Mouse (Mus musculus) CD4-positive helper T cell, adult 2 months (primary cell): Measurements from ENCODE around the gene Msi2.
A peak's percentile ranks its signal among the peaks of the same experiment; 100 is the strongest.

ENCODE experiments used
- DNase-seq: peaks from one replicate; pipeline ENCODE4 v3.0.0-alpha.2; 2012; ENCODE audit warnings: low read depth, missing footprints, low spot score

Gene Msi2

GRCm38 (mm10) chr11:88318850-88319249, 399.5 kb downstream of the Msi2 start:
- DNase-seq = no peak

- no peak for DNase-seq
These were observed 402.9 kb downstream of the Msi2 start for GRCm38 (mm10) chr11:88315393-88315792.

- no peak for DNase-seq
These were observed 403.8 kb downstream of the Msi2 start for GRCm38 (mm10) chr11:88314471-88314870.

- DNase-seq = no peak
These were observed 404.8 kb downstream of the Msi2 start for GRCm38 (mm10) chr11:88313512-88313911.

GRCm38 (mm10) chr11:88311606-88312005, 406.7 kb downstream of the Msi2 start:
- no peak for DNase-seq

GRCm38 (mm10) chr11:88310773-88311172, 407.5 kb downstream of the Msi2 start:
- DNase-seq = no peak

GRCm38 (mm10) chr11:88309059-88309700, 409.1 kb downstream of the Msi2 start:
- DNase-seq = no peak

GRCm38 (mm10) chr11:88307616-88308543, 410.4 kb downstream of the Msi2 start:
- peak; percentile 12 for DNase-seq

GRCm38 (mm10) chr11:88305759-88306158, 412.6 kb downstream of the Msi2 start:
- DNase-seq = no peak

GRCm38 (mm10) chr11:88301619-88302018, 416.7 kb downstream of the Msi2 start:
- no peak for DNase-seq

GRCm38 (mm10) chr11:88299345-88299744, 419.0 kb downstream of the Msi2 start:
- no peak for DNase-seq

GRCm38 (mm10) chr11:88297526-88297925, 420.8 kb downstream of the Msi2 start:
- no peak for DNase-seq

- no peak for DNase-seq
These were observed 423.0 kb downstream of the Msi2 start for GRCm38 (mm10) chr11:88295298-88295697.

GRCm38 (mm10) chr11:88294394-88294710, 424.0 kb downstream of the Msi2 start:
- no peak for DNase-seq

- DNase-seq = no peak
These were observed 424.5 kb downstream of the Msi2 start, which contains the start of gene Ccdc182 for GRCm38 (mm10) chr11:88293631-88294393. Ccdc182 (plus strand) TSS chr11:88294058.

- DNase-seq = no peak
These were observed 426.6 kb downstream of the Msi2 start for GRCm38 (mm10) chr11:88291688-88292087.

- DNase-seq = no peak
These were observed 427.1 kb downstream of the Msi2 start for GRCm38 (mm10) chr11:88291245-88291644.
